Mouse (Mus musculus) kidney, embryonic 14.5 days (tissue): ENCODE measurements around the gene C1rb. TPM values are rescaled to one million over a fixed set of nuclear protein-coding genes. Genes with fewer than 3 reads are reported as not detected.
"Not testable (repeated sequence)": the region's sequence is repeated elsewhere in the genome, so short reads cannot be mapped to it uniquely, and the experiment has no call there.

Experiments
- ATAC-seq: fragments of 200-750 bp; cut with Nextera tagmentation; 2 replicates; pipeline ENCODE4 v1.8.0; 2017; ENCODE audit warnings: moderate number of reproducible peaks, mild to moderate bottlenecking, moderate TSS enrichment, moderate library complexity; ENCODE audit not compliant: low FRiP score, low TSS enrichment
- H3K27ac ChIP-seq: fragments of 300-500 bp; sonication (generic); 2 replicates; pipeline ENCODE4 v1.5.1; 2014; ENCODE audit warnings: low read depth, mild to moderate bottlenecking, low read length, moderate library complexity, mixed read lengths
- H3K27me3 ChIP-seq: fragments of 300-500 bp; sonication (generic); 2 replicates; pipeline ENCODE4 v1.6.1; 2014; ENCODE audit warnings: mild to moderate bottlenecking, low read length; ENCODE audit not compliant: control insufficient read depth, insufficient read depth
- H3K36me3 ChIP-seq: fragments of 300-500 bp; sonication (generic); 2 replicates; pipeline ENCODE4 v1.6.1; 2014; ENCODE audit warnings: low read length, mixed read lengths; ENCODE audit not compliant: control insufficient read depth, insufficient read depth
- H3K4me1 ChIP-seq: fragments of 300-500 bp; sonication (generic); 2 replicates; pipeline ENCODE4 v1.6.1; 2014; ENCODE audit warnings: low read length, mixed read lengths; ENCODE audit not compliant: control insufficient read depth, insufficient read depth
- H3K4me2 ChIP-seq: fragments of 300-500 bp; sonication (generic); replicated peaks from 2 replicates; pipeline ENCODE4 v1.6.1; 2014; ENCODE audit warnings: low read depth, mild to moderate bottlenecking, low read length
- H3K4me3 ChIP-seq: fragments of 300-500 bp; sonication (generic); 2 replicates; pipeline ENCODE4 v1.5.1; 2014; ENCODE audit warnings: mild to moderate bottlenecking, low read length
- H3K9ac ChIP-seq: fragments of 300-500 bp; sonication (generic); 2 replicates; pipeline ENCODE4 v1.6.1; 2014; ENCODE audit warnings: low read depth, mild to moderate bottlenecking, low read length, moderate library complexity
- H3K9me3 ChIP-seq: fragments of 300-500 bp; sonication (generic); 2 replicates; pipeline ENCODE4 v1.6.1; 2016; ENCODE audit warnings: low read length; ENCODE audit not compliant: control insufficient read depth
- WGBS: fragments of 180-500 bp; shearing (Covaris S2); extraction: QIAGEN DNeasy Blood & Tissue Kit; methylation state at CpG from one replicate; pipeline ENCODE4 v1.1.7; 2014; 5-methylcytosine and 5-hydroxymethylcytosine counted together
- polyA plus RNA-seq: library from polyadenylated mRNA; unstranded; fragments of >200 nt; fragmentation: Nextera tagmentation; extraction: Ambion mirVana; gene quantifications from 2 replicates; pipeline ENCODE4 v1.2.1, GENCODE M21; 2014

The C1rb gene
- polyA plus RNA-seq, 1 experiment from 2014 or later = 0.11 TPM

DNA sequence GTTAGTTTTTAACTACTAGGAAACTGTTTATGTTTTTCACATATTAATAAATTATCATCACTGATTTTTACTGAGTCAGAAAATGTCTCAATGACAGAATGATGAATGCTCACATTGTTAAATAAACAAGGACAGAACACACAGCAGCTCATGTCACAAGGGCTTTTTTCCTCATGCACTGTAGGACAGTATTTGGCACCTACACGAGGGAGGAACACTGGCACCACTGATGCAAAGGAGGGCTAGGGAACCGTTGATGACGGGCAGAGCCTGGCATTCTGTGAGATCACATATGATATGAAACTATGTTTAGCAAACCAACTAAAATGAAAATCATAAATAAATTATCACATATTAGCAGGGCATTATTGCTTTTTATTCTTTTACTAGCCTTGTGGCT is 14.8 kb downstream of the C1rb start:
- 81% methylated on average over 3 of the region's 3 CpGs for WGBS
- H3K9me3 ChIP-seq = no peaks in the 10 kb centered on the region
- ATAC-seq = no peak

DNA sequence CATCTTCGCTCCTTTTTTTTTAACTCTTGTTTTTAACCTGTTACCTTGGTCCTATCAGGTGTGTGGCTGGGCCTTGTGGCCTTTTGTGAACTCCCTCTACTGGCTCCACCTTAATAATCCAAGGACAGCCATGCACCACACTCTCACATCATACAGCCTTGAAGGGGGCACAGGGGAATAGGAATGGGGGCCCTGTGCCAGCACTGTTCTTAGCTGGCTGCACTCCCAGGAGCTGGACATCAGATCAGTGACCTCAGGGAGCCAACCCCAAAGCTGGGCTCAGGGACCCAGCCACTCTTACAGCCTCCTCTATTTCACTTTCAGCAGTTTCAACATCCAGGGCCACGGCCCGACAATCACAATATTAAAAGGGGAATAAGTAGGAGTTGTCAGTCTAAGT is 15.7 kb downstream of the C1rb start:
- Histone ChIP-seq H3K9me3 (no peaks in the 10 kb centered on the region), H3K4me1 (no peaks in the 10 kb centered on the region), H3K36me3 (no peaks in the 10 kb centered on the region), H3K4me2 (no peak overlapping the region), H3K9ac (no peak overlapping the region), H3K4me3 (no peak overlapping the region), H3K27ac (no peak overlapping the region), H3K27me3 (no peaks in the 10 kb centered on the region)
- 88% methylated on average over 3 of the region's 3 CpGs for WGBS
- ATAC-seq = no peak

More for the DNA sequence above, 14.8 kb downstream of the C1rb start:
- Histone ChIP-seq H3K9ac (no peak overlapping the region), H3K4me1 (no peaks in the 10 kb centered on the region), H3K27ac (no peak overlapping the region), H3K4me3 (no peak overlapping the region), H3K36me3 (no peaks in the 10 kb centered on the region), H3K27me3 (no peaks in the 10 kb centered on the region), H3K4me2 (no peak overlapping the region)

DNA sequence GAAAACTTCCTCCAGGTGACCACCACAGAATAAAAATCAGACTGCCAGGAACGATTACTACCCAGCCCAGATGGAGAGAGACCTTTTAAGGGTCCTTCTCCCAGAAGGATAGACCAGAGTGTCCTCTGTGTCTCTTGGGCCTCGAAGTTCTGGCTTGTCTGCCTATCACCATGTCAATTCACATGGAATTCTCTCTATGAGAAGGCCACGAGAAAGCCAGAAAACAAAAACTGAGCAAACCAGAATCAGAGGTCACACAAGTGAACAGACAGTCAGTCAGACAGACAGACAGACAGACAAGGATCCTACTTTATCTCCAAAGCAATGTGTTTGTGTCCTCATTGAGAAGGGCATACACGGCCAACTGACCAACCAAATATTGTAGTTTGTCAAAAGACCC is 16.2 kb downstream of the C1rb start:
- Histone ChIP-seq H3K27me3 (no peaks in the 10 kb centered on the region), H3K4me1 (no peaks in the 10 kb centered on the region), H3K9ac (no peak overlapping the region), H3K9me3 (no peaks in the 10 kb centered on the region), H3K36me3 (no peaks in the 10 kb centered on the region), H3K4me3 (no peak overlapping the region), H3K27ac (no peak overlapping the region), H3K4me2 (no peak overlapping the region)
- ATAC-seq = no peak
- 81% methylated on average over 4 of the region's 4 CpGs for WGBS

GRCm38 (mm10) chr6:124588771-124589170 is 18.7 kb downstream of the C1rb start:
- Histone ChIP-seq H3K36me3 (no peaks in the 10 kb centered on the region), H3K9me3 (no peaks in the 10 kb centered on the region), H3K4me3 (no peak overlapping the region), H3K27me3 (no peaks in the 10 kb centered on the region), H3K27ac (no peak overlapping the region), H3K4me1 (no peaks in the 10 kb centered on the region), H3K9ac (no peak overlapping the region), H3K4me2 (no peak overlapping the region)
- no peak for ATAC-seq

- Histone ChIP-seq H3K4me3 (no peak overlapping the region), H3K27me3 (no peaks in the 10 kb centered on the region), H3K4me1 (no peaks in the 10 kb centered on the region), H3K36me3 (no peaks in the 10 kb centered on the region), H3K9me3 (no peaks in the 10 kb centered on the region), H3K27ac (no peak overlapping the region), H3K4me2 (no peak overlapping the region), H3K9ac (no peak overlapping the region)
- WGBS = 79% methylated on average over 4 of the region's 4 CpGs
- ATAC-seq = no peak
Measured at GRCm38 (mm10) chr6:124592186-124592700, 22.1 kb downstream of the C1rb start.

DNA sequence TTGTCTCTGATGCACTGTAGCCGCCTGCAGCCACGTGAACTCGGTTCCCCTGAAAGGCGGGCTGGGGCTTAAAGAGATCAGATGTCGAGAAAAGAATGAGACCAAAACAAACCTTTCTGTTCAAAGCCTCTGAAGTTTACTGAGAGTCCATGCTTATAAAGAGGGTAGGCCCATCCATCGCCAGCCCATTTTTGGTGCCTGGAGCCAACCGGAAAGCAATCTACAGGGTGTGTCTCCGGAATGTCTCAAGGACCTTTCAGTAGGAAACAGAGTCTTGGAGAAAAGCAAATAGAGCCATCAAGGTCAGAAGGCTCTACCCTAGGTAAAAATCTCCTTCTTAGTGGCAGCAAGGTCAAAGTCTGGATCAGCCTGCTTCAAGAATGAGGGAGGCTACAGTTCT is 23.0 kb downstream of the C1rb start:
- no peak for ATAC-seq
- no peak overlapping the region for H3K4me3 ChIP-seq
- H3K4me2 ChIP-seq = no peak overlapping the region
- H3K9ac ChIP-seq = no peak overlapping the region
- H3K27me3 ChIP-seq = no peaks in the 10 kb centered on the region
- H3K36me3 ChIP-seq = no peaks in the 10 kb centered on the region
- no peak overlapping the region for H3K27ac ChIP-seq
- no peaks in the 10 kb centered on the region for H3K9me3 ChIP-seq
- H3K4me1 ChIP-seq = no peaks in the 10 kb centered on the region
- 81% methylated on average over 8 of the region's 8 CpGs for WGBS

GRCm38 (mm10) chr6:124602031-124602430 is 31.9 kb downstream of the C1rb start:
- Histone ChIP-seq H3K4me3 (no peak overlapping the region), H3K9me3 (no peaks in the 10 kb centered on the region), H3K36me3 (no peaks in the 10 kb centered on the region), H3K9ac (no peak overlapping the region), H3K27ac (no peak overlapping the region), H3K4me2 (no peak overlapping the region), H3K27me3 (no peaks in the 10 kb centered on the region), H3K4me1 (no peaks in the 10 kb centered on the region)
- ATAC-seq = no peak
- WGBS = 89% methylated on average over 4 of the region's 4 CpGs

DNA sequence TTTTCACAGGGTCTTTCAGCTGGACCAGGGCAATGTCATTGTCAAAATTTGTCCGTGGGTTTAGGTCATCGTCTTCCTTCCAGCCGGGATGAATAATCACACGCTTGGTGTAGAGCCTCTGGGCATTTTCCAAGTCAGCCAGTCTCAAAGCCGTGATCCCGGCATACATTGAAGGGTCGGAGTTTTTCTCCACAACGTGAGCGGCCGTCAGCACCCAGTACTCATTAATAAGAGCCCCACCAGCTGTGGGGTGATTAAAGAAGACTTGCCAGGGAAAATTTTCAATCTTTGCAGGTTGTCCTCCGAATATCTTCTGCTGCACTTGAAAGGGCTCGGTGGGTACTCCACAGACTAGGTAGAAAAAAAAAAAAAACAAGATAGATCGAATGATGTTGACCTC is 55.5 kb downstream of the C1rb start:
- Histone ChIP-seq H3K36me3 (no peaks in the 10 kb centered on the region), H3K27ac (no peak overlapping the region), H3K4me2 (no peak overlapping the region), H3K9ac (no peak overlapping the region), H3K27me3 (no peaks in the 10 kb centered on the region), H3K4me1 (no peaks in the 10 kb centered on the region), H3K9me3 (peaks cover 3% of the 10 kb centered on the region; the same call in 1 of the 2 replicates), H3K4me3 (no peak overlapping the region)
- no peak for ATAC-seq
- 85% methylated on average over 13 of the region's 13 CpGs for WGBS

GRCm38 (mm10) chr6:124626184-124626583 is 56.1 kb downstream of the C1rb start:
- H3K27ac ChIP-seq, H3K4me3 ChIP-seq, H3K9ac ChIP-seq, H3K9me3 ChIP-seq, H3K27me3 ChIP-seq, H3K36me3 ChIP-seq, H3K4me1 ChIP-seq, H3K4me2 ChIP-seq, ATAC-seq: not testable (repeated sequence)
- WGBS = 54% methylated on average over 1 of the region's 1 CpGs
